Mouse (Mus musculus) intestine, embryonic 14.5 days (tissue): ENCODE data around the gene Hcrt. TPM values are rescaled to one million over a fixed set of nuclear protein-coding genes. Genes with fewer than 3 reads are reported as not detected.
A peak's percentile ranks its signal among the peaks of the same experiment; 100 is the strongest.

Experiments
- ATAC-seq: fragments of 200-750 bp; cut with Nextera tagmentation; replicated peaks from 2 replicates; pipeline ENCODE4 v1.8.0; 2017; ENCODE audit warnings: low read depth, moderate number of reproducible peaks, moderate TSS enrichment, moderate library complexity; ENCODE audit not compliant: low FRiP score, low TSS enrichment
- DNase-seq: peaks from one replicate; pipeline ENCODE4 v3.0.0-alpha.2; 2018; ENCODE audit warnings: low spot score
- H3K27ac ChIP-seq: fragments of 300-500 bp; sonication (generic); 2 replicates; pipeline ENCODE4 v1.5.1; 2014; ENCODE audit warnings: low read depth, mild to moderate bottlenecking, control low read depth
- H3K27me3 ChIP-seq: fragments of 300-500 bp; sonication (generic); replicated peaks from 2 replicates; pipeline ENCODE4 v1.6.1; 2014; ENCODE audit warnings: low read length, control low read depth; ENCODE audit not compliant: control insufficient read depth, insufficient read depth
- H3K36me3 ChIP-seq: fragments of 300-500 bp; sonication (generic); 2 replicates; pipeline ENCODE4 v1.6.1; 2014; ENCODE audit warnings: low read length, control low read depth; ENCODE audit not compliant: control insufficient read depth, insufficient read depth
- H3K4me1 ChIP-seq: fragments of 300-500 bp; sonication (generic); replicated peaks from 2 replicates; pipeline ENCODE4 v1.6.1; 2014; ENCODE audit warnings: low read length, control low read depth, mixed read lengths; ENCODE audit not compliant: control insufficient read depth, insufficient read depth
- H3K4me2 ChIP-seq: fragments of 300-500 bp; sonication (generic); 2 replicates; pipeline ENCODE4 v1.6.1; 2014; ENCODE audit warnings: low read length
- H3K4me3 ChIP-seq: fragments of 300-500 bp; sonication (generic); 2 replicates; pipeline ENCODE4 v1.5.1; 2014; ENCODE audit warnings: low read depth, low read length, control low read depth, mixed read lengths
- H3K9ac ChIP-seq: fragments of 300-500 bp; sonication (generic); 2 replicates; pipeline ENCODE4 v1.6.1; 2014; ENCODE audit warnings: mild to moderate bottlenecking, low read length
- H3K9me3 ChIP-seq: fragments of 300-500 bp; sonication (generic); 2 replicates; pipeline ENCODE4 v1.6.1; 2016; ENCODE audit warnings: low read length, control low read depth; ENCODE audit not compliant: control insufficient read depth
- WGBS: fragments of 180-500 bp; shearing (Covaris S2); extraction: QIAGEN DNeasy Blood & Tissue Kit; methylation state at CpG from one replicate; pipeline ENCODE4 v1.1.7; 2014; 5-methylcytosine and 5-hydroxymethylcytosine counted together
- polyA plus RNA-seq: library from polyadenylated mRNA; unstranded; fragments of >200 nt; fragmentation: Nextera tagmentation; extraction: Ambion mirVana; gene quantifications from 2 replicates; pipeline ENCODE4 v1.2.1, GENCODE M21; 2014

The Hcrt gene
- polyA plus RNA-seq, 1 experiment from 2014 or later: not detected

DNA sequence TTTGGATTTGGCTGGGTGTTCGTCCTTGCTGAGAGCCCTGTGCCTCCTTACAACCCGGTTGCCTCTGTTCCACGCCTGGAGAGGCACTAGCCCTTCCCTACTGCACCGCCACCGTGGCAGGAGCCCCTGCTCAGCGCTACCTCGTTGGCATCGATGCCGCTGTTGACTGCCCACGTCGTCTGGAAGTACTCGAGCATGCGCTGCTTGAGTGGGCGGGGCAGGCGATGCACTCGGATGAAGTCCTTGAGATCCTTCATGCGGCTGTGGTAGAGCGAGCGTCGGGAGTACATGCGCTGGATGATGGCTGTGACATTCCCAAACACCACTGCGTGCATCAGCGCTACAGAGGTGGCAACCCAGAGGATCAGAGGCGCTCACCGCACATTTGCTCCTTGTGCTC, 13.3 kb downstream of the Hcrt start:
- no peak overlapping the region for H3K27ac ChIP-seq
- no peak overlapping the region for H3K4me2 ChIP-seq
- H3K36me3 ChIP-seq: no peaks in the 10 kb centered on the region
- no peaks in the 10 kb centered on the region for H3K9me3 ChIP-seq
- no peak overlapping the region for H3K4me3 ChIP-seq
- DNase-seq: no peak
- WGBS: 38% methylated on average over 25 of the region's 25 CpGs
- peaks cover 14% of the 10 kb centered on the region; the same call in 1 of the 2 replicates for H3K27me3 ChIP-seq
- H3K9ac ChIP-seq: no peak overlapping the region
- no peak for ATAC-seq
- no peaks in the 10 kb centered on the region for H3K4me1 ChIP-seq

DNA sequence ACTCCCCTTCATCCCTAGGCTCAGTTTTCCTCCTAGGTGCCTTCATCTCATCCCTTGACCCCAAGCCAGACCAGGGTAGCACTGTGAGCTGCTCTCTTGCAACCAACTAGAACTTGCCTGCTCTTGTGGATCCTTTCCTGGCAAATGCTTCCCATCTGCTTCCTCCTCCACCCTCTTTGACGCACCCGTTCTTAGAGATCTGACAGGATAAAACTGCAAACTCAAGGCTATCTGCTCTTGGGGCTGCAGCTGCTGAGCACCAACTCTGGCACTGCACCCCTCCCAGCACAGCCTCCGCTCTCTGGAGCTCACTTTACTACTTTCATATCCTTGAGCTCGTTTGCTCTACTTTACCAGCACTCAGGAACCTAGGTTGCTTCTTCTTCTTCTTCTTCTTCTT, 14.1 kb downstream of the Hcrt start:
- Histone ChIP-seq H3K4me3 (no peak overlapping the region), H3K9me3 (no peaks in the 10 kb centered on the region), H3K27me3 (peaks cover 14% of the 10 kb centered on the region; the same call in 1 of the 2 replicates), H3K36me3 (no peaks in the 10 kb centered on the region), H3K4me1 (no peaks in the 10 kb centered on the region), H3K4me2 (no peak overlapping the region), H3K9ac (no peak overlapping the region), H3K27ac (no peak overlapping the region)
- ATAC-seq: no peak
- WGBS: 74% methylated on average over 4 of the region's 4 CpGs
- no peak for DNase-seq

DNA sequence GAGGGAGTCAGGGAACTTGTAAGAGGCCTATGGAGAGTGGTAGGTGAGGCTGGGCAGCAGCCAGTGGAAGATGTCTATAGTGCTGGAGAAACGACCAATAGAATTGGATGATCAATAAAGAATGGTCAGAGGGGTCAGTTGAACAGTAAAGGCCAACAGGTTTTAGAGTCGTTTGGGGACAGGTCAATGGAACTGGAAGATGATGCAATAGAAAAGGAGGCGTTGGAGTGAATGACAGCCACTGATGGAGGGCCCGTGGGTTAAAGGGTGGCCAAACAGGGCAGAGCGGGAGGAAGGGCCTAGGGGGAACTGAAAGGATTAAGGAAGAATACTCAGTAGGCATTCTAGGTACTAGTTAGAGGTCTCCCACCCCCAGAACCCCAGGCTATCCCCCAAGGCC, 15.6 kb downstream of the Hcrt start:
- H3K27me3 ChIP-seq: peaks cover 9% of the 10 kb centered on the region; the same call in 1 of the 2 replicates
- no peaks in the 10 kb centered on the region for H3K36me3 ChIP-seq
- DNase-seq (no peak), ATAC-seq (no peak)
- H3K27ac ChIP-seq: no peak overlapping the region
- no peaks in the 10 kb centered on the region for H3K9me3 ChIP-seq
- 69% methylated on average over 5 of the region's 5 CpGs for WGBS
- no peak overlapping the region for H3K4me3 ChIP-seq
- no peaks in the 10 kb centered on the region for H3K4me1 ChIP-seq
- no peak overlapping the region for H3K4me2 ChIP-seq
- no peak overlapping the region for H3K9ac ChIP-seq

DNA sequence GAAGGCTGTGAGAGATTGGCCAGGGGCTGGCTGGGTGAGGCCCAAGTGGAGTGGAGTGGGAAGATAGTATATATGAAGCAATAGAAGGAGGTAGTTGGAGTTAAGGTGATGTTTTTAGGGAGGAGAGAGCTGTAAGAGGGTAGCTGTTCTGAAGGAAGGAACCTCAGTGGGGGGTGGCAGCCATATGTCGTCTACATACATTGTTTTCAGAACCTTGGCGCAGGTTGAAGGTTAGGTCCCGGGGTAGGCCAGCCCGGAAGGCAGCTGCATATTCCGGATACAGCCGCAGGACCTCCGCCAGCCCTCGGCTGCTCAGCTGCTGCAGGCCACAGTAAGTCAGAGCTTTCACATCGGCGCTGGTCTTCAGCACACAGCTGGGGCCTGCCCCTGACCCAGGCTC, 16.2 kb downstream of the Hcrt start:
- ATAC-seq: no peak
- no peaks in the 10 kb centered on the region for H3K36me3 ChIP-seq
- no peak overlapping the region for H3K4me3 ChIP-seq
- H3K27me3 ChIP-seq: peaks cover 7% of the 10 kb centered on the region; the same call in 1 of the 2 replicates
- no peak overlapping the region for H3K4me2 ChIP-seq
- no peak for DNase-seq
- H3K27ac ChIP-seq: no peak overlapping the region
- H3K4me1 ChIP-seq: no peaks in the 10 kb centered on the region
- WGBS: 90% methylated on average over 10 of the region's 10 CpGs
- H3K9me3 ChIP-seq: no peaks in the 10 kb centered on the region
- no peak overlapping the region for H3K9ac ChIP-seq

DNA sequence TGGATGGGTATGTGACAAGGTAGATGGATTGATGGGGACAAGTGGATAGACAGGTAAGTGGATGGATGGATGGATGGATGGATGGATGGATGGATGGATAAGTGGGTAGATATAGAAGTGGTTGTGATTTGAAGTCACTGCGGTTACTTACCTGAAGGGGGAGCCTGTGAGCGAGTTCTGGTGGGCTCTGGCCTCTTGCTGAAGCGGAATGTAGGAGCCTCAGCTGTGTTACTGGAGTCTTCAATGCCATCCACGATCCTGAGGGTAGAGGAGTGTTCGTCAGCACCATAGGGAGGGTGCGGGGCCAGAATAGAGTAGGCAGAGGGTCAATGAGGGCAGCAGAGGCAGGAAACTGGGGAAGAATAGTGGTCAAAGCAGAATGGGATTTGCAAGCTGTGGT, 17.6 kb downstream of the Hcrt start:
- H3K4me2 ChIP-seq: no peak overlapping the region
- no peaks in the 10 kb centered on the region for H3K36me3 ChIP-seq
- peaks cover 5% of the 10 kb centered on the region; the same call in 1 of the 2 replicates for H3K27me3 ChIP-seq
- 15% methylated on average over 6 of the region's 6 CpGs for WGBS
- no peak overlapping the region for H3K9ac ChIP-seq
- peak; percentile 66 for DNase-seq
- H3K9me3 ChIP-seq: no peaks in the 10 kb centered on the region
- no peaks in the 10 kb centered on the region for H3K4me1 ChIP-seq
- H3K4me3 ChIP-seq: no peak overlapping the region
- H3K27ac ChIP-seq: no peak overlapping the region
- ATAC-seq: no peak

DNA sequence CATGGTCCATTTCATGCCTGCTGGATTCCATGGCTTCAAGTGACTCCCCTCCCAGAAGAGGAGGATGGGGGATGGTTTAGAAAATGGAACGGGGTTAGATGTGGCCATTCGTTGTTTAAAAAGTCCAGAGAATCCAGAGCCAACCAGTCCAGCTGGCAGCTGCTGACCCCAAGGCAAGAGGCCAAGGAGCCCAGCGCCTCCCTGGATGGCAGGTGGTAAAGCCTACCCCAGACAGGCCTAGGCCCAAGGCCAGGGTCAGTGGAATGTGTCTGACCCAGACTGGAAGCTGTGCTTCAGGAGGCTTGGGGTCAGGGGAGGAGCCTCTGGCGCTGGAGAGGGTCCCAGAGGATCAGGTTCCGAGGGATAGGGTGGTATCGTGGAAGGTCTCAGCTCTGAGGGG, 21.4 kb downstream of the Hcrt start:
- Histone ChIP-seq H3K27me3 (no peaks in the 10 kb centered on the region), H3K9me3 (no peaks in the 10 kb centered on the region), H3K4me3 (no peak overlapping the region), H3K4me2 (no peak overlapping the region), H3K4me1 (peaks cover 12% of the 10 kb centered on the region), H3K36me3 (no peaks in the 10 kb centered on the region), H3K9ac (no peak overlapping the region), H3K27ac (no peak overlapping the region)
- 73% methylated on average over 6 of the region's 6 CpGs for WGBS
- DNase-seq (no peak), ATAC-seq (no peak)

DNA sequence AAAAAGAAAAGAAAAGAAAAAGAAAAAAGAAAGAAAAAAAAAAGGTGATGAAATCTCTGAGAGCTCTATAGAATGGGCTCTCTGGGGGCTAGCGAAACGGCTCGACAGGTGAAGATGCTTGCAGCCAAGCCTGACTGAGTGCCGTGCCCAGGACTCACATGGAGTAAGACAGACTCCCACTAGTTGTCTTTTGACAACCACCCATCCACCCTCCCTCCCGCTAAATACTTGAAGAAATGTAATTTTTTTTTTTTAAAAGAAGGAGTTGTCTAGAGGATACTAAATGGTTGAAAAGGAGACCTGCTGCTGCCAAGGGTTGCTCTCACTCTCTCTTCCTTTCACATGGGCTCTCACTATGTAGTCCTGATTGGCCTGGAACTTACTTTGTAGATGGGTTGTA, 24.0 kb downstream of the Hcrt start:
- H3K27ac ChIP-seq: no peak overlapping the region
- 16% methylated on average over 5 of the region's 5 CpGs for WGBS
- peak overlapping the region; percentile 56 for H3K9ac ChIP-seq

DNA sequence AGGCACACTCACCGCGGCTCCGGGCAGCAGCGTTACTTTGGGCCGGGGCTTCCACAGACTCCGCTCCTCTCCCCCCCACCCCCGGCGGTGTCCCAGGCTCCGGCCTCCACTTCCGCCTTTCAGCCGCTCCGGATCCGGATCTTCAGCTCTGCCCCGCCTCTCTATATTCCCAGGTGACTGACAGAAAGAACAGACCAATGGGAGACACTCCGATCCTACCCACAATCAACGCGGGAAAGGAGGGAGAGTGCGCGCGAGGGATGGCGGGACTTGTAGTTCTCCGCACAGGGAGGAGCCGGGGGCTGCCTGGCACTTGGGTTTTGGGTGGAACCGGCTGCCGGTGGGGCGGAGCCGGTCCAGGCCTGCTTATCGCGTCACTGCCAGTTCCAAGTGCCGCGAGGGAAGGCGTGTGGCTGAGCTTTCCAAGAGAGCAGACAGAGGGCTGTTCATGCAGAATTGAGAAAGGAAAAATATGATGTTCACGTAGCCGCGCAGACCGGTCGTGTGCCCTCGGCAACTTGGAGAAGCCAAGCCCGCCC, 24.6 kb downstream of the Hcrt start, which contains the start of gene Rab5c:
Rab5c (minus strand) TSS at position 150 of the 539 bp plus-strand sequence.
- DNase-seq (peak; percentile 98), ATAC-seq (peak; percentile 99)
- H3K9ac ChIP-seq: peak within 1 kb of the TSS; percentile 92
- peak within 1 kb of the TSS; percentile 86 for H3K4me2 ChIP-seq
- peaks cover 18% of the 10 kb centered on the region for H3K4me1 ChIP-seq
- H3K27ac ChIP-seq: peak within 1 kb of the TSS; percentile 69
- H3K36me3 ChIP-seq: no peaks in the 10 kb centered on the region
- peak within 1 kb of the TSS; percentile 98 for H3K4me3 ChIP-seq
- no peaks in the 10 kb centered on the region for H3K27me3 ChIP-seq
- under 1% methylated on average over 39 of the region's 39 CpGs for WGBS
- no peaks in the 10 kb centered on the region for H3K9me3 ChIP-seq

More for the DNA sequence above, 24.0 kb downstream of the Hcrt start:
- H3K4me2 ChIP-seq: peak overlapping the region; percentile 76
- H3K9me3 ChIP-seq: no peaks in the 10 kb centered on the region
- H3K27me3 ChIP-seq: no peaks in the 10 kb centered on the region
- peak overlapping the region; percentile 98 for H3K4me3 ChIP-seq
- H3K36me3 ChIP-seq: no peaks in the 10 kb centered on the region
- H3K4me1 ChIP-seq: peaks cover 18% of the 10 kb centered on the region
- 0 out of 2 replicates have a peak, but pooled peaks have one; percentile 7 for ATAC-seq
- no peak for DNase-seq

DNA sequence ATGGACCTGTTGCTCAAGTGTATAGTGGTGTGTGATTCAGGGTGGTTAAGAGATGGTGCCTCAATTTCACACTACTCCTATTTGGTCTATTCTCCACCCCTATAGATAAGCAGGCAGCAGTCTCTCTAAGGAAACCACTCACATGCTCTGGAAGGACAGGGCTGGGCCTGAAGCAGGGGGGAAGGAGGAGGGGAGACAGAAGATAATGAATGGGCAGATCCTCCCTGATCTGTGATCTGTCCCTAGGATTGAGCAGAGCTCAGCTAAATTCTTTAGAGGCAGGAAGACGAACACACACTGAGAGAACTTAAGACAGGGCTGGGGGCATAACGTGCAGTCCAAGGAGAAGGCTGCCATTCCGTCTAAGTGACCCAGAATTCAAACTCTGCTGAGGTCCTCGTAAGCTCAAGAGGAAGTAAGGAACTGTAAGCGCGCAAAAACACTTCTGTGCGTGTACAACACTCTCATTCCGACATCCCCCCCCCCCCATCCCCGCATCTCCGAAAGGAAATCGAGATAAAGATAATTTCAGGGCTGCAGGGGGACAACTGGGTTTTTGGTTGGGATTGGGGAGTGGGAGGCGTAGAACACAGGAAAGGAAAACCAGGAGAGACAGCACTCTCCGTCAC, 25.5 kb downstream of the Hcrt start:
- 1% methylated on average over 13 of the region's 13 CpGs for WGBS
- ATAC-seq (no peak), DNase-seq (no peak)
- no peaks in the 10 kb centered on the region for H3K9me3 ChIP-seq
- H3K27me3 ChIP-seq: no peaks in the 10 kb centered on the region
- peaks cover 18% of the 10 kb centered on the region for H3K4me1 ChIP-seq
- peak overlapping the region; percentile 92 for H3K9ac ChIP-seq
- H3K27ac ChIP-seq: peak overlapping the region; percentile 43; the same call in 1 of the 2 replicates
- peak overlapping the region; percentile 86 for H3K4me2 ChIP-seq
- peak overlapping the region; percentile 98 for H3K4me3 ChIP-seq
- H3K36me3 ChIP-seq: 0 out of 2 replicates have a peak, but pooled peaks cover 4% of the 10 kb centered on the region
